Mouse (Mus musculus): ENCODE measurements at regions not wholly inside any gene's neighbourhood (a gene's known extent, or its start where the extent isn't known, plus 50 kb on each side); places are given as distances from the start of the nearest gene placed in this dataset.

DNA sequence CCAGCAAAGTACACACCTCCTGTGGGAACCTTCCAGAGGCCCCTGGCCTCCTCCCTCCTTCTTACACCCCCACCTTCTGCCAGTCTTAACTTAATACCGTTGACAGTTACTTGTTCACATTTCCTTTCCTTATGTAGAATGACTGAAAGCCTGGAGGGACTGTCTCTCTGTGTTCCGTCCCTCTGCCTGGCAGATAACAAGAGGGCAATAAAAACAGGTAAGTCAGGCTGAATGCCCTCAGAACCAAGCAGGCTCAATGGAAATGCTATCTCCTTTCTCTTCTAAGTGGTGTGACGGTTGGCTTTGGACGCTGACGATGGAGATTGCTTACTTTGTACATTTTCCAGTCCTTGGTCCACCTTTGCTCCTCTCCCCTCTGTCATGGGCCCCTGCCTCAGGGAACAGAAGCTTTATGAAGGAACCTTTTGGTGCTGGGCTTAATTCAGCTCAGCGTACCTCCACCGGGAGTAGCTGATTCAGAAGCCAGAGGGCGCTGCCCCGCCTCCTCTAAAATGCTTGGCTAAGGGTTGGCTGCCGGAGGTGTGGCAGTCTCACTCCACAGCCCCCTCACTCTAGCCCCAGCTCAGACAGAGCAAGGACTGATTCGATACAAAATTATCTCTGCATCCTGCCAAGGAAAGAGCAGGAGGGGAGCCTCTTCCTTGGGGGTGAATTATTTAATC is 85.0 kb downstream of the 4930564D02Rik start:
- TF ChIP-seq GATA1 (IDR thresholded peaks at IDR 0.05; ENCODE audit: borderline replicate concordance, low read length) = no peak
- TF ChIP-seq FLI1 (IDR thresholded peaks at IDR 0.05; ENCODE audit: low read length) = no peak

Data from megakaryocyte, embryonic 14.5 days (primary cell).